Mouse (Mus musculus) ovary, postnatal 14 days (tissue): ENCODE results near the gene Ncapg.

Source experiments
- DNase-seq: peaks from one replicate; pipeline ENCODE4 v3.0.0; 2022; ENCODE audit warnings: low spot score

Gene Ncapg

DNA sequence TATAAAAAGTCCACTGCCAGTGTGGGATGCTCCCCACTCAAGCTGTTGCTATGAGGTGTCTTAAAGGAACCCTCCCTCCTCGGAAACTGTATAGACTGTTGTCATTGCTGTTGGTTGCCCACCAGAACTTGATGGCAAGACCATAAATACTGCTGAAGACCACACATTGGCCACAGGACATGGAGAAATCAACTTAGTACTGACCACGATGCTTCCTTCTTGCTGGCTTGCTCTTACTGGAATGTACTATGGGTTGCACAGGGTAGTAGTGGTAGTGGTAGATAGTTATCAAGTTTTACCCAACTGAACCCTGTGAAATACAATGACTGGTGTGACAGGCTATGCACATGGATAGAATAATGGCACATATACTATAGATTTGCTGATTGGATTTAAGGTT is 37.1 kb downstream of the Ncapg start:
- no peak for DNase-seq

DNA sequence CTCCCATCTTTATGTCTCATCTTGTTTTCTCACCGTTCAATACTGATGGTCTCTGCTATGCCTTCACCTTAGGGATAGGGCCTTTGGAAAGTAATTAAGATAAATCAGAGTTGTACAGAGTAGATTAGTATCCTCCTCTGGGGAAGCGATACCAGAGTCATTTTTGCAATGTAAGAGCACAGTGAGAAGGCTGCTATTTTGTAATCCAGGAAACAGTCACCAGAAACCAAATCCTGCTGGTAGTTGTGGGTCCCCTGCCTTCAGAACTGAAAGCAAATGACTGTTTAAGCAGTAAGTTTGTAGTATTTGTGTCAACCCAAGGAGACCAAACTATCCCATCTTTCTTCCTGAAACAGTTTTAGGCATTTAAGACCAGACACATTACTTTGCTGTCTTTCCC is 39.9 kb downstream of the Ncapg start:
- DNase-seq: no peak

DNA sequence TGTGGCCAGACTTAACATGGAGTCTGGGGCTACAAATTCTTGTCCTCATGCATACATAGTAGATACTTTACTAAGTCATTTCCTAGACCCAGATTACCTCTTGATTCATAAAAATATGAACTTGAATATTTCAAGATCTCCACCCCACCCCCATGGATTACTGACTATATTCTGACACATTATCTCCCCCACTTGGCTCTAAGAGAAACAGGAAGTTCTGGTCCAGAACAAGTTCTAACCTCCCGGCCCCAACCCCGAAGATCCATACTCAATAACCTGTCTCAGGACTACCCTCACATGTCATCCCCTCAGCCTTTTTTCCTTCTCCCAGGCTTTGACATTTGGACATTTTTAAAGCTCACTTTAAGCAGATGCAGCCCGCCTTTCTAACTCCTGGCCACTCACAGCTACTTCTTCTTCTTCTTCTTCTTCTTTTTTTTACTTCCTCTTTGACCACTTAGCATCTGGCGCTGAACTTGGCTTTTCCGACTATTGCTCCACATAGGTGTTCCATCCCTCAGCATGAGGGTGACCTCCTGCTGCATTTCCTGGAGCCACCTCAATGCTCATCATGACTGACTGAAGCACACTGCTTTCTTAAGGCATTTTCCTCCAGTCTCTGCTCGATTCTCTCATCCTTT is 49.2 kb downstream of the Ncapg start:
- DNase-seq: no peak

DNA sequence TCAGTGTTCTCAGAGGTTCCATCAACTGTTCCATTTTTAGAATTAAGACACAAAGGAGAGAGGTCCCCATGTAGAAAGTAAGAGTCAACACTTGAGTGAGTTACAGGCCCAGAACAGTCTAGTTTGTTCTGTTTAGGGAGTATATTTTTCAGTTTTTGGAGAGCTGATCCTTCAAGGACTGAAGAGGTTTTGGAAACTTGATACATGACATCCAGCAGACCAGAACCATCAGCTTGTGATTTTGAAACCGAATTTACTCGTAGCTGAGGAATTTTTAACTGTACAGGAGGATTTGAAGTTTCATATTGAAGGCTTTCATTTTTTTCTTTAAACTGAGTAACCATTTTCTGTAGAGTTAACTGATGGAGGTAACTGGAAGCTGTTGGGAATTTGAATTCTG is 64.0 kb downstream of the Ncapg start:
- DNase-seq: no peak

DNA sequence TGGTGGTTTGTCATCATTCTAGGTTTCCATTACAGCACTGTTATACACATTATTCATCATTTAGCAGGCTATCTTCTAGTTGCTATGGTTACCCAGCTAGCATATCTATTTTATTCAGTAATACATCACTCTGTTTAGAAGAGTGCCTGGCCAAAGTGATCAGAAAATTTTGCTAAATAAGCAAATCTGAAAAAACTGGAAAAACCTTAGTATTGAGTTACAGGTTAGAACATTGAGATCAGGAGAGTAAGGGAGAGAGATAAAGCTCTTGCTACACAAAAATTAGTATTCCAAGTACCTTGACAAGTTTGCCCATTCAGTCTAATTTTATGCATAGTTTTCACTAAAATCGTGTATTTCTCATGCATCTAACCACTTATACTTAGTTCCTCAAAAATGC is 68.2 kb downstream of the Ncapg start:
- no peak for DNase-seq
